Mouse (Mus musculus) cortical plate, adult 2 months (tissue): Measurements from ENCODE around the gene Ccdc102a.

ENCODE experiments used
- CTCF ChIP-seq: fragments of 200-500 bp; IDR thresholded peaks from 2 replicates; pipeline ENCODE4 v1.5.1; 2011; ENCODE audit warnings: mild to moderate bottlenecking, control low read depth, low read length; ENCODE audit not compliant: insufficient read depth; ENCODE audit errors: extremely low read depth
- POLR2A ChIP-seq: fragments of 200-500 bp; IDR thresholded peaks from 2 replicates; pipeline ENCODE4 v1.6.1; 2011; ENCODE audit warnings: mild to moderate bottlenecking, low read length, control low read depth; ENCODE audit not compliant: insufficient read depth; ENCODE audit errors: extremely low read depth

DNA sequence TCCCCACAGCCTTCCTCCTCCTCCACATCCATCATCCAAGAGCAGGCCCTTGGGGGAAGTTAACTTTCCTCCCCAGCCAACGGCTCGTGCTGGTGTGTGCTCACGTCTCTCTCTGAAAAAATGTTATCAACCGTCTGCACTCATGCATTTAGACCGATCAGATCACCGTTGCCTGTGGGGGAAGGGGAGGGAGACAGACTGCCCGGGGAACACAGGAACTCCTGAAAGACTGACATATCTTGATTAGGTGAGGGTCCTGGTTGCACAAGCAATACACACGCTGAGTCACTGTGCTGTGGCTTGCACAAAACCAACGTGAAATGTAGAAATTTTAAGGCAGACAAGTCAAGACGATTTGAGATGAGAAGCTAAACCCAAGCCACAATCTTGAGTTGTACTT is 46.9 kb upstream of the Ccdc102a start:
- TF ChIP-seq CTCF (no peak), POLR2A (no peak)
